Mouse (Mus musculus) retina, postnatal 1 day (tissue): ENCODE data around the gene Bloc1s3.

Source experiments
- DNase-seq: peaks from one replicate; pipeline ENCODE4 v3.0.0-alpha.2; 2012

The Bloc1s3 gene

DNA sequence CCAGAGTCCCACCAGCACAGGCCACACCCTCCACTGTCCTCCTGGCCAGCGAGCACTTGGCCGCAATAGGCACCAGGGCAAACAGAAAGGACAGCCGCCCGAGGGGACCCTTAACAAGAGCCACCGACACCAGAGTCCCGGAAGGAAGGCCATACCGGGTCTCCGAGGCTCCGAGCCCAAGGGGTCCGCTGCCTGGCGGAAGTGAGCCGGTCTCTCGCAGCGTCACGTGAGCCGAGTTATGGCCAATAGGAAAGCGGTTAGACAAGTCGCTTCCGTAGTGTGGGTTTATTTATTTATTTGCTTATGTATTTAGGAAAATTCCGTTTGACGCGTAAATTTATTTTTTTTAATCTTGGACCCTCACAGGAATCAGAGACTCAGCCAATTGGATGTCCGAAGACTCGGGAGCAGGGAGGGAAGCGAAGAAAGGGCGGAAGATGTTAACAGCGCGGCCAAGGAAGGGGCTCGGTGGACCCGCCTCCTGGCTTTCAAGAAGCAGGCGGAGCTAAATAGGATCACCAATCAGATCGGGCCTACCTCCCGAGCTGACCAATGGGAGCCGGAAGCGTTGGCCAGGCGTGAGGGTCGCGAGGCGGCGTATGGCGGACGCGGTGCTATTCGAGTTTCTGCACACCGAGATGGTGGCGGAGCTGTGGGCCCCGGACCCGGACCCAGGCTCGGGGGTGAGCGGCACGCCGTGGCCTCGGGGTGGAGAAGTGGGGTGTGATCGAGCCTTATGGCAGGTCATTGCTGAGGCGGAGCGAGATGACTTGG, at the start of gene Bloc1s3, which contains the start of gene Trappc6a:
Bloc1s3 (minus strand) TSS at position 218 of the 774 bp plus-strand sequence.
Trappc6a (plus strand) TSS at position 246 of the 774 bp plus-strand sequence.
- peak; percentile 98 for DNase-seq

GRCm38 (mm10) chr7:19557086-19557485, 48.9 kb upstream of the Bloc1s3 start:
- DNase-seq, result no peak

DNA sequence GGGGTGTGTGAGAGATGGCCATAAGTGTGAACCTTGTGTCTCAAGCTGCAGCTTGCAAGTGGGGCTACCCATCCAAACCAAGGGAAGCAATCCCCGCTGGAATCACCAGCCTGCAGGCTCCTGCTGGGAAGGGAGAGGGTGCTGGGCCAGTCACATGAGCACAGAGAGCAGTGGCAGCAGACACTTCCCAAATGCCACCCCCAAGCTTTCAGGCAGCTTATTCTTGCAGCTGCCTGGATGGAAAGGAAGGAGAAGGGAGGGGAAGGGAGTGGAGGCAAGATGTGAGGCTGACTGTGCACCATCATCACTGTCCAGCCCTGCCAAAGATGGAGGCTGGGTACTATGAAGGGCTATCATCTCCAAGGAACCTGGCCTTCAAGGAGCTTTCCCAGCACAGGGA, 46.0 kb upstream of the Bloc1s3 start:
- no peak for DNase-seq

GRCm38 (mm10) chr7:19552443-19552842, 44.3 kb upstream of the Bloc1s3 start:
- no peak for DNase-seq

- DNase-seq, result no peak
Measured at GRCm38 (mm10) chr7:19551634-19552033, 43.5 kb upstream of the Bloc1s3 start.

- DNase-seq, result no peak
Measured at GRCm38 (mm10) chr7:19549394-19549793, 41.2 kb upstream of the Bloc1s3 start.

- DNase-seq, result no peak
Measured at GRCm38 (mm10) chr7:19547344-19547969, 39.3 kb upstream of the Bloc1s3 start.

DNA sequence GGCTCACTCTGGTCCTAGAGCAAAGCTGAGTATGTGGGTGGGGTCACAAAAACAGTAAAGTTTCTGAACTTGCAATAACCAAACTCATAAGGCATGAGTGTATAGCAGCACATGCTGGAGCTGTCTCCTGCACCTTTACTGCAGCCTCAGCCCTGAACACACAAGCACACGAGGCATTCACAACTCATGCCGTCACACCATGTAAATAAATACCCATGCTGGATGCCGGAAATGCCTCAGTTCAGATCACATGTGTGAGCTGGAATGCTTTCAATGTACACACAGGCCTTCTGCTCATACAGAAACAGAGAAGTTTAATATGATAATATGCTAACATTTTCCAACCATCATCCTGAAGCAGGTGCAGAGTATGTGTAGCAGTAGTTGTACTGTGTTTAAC, 37.8 kb upstream of the Bloc1s3 start:
- no peak for DNase-seq

GRCm38 (mm10) chr7:19543584-19543983, 35.4 kb upstream of the Bloc1s3 start:
- no peak for DNase-seq

- DNase-seq, result peak; percentile 90
Measured at GRCm38 (mm10) chr7:19542155-19542691, 34.1 kb upstream of the Bloc1s3 start.

GRCm38 (mm10) chr7:19541681-19542154, 33.6 kb upstream of the Bloc1s3 start:
- DNase-seq, result no peak

DNA sequence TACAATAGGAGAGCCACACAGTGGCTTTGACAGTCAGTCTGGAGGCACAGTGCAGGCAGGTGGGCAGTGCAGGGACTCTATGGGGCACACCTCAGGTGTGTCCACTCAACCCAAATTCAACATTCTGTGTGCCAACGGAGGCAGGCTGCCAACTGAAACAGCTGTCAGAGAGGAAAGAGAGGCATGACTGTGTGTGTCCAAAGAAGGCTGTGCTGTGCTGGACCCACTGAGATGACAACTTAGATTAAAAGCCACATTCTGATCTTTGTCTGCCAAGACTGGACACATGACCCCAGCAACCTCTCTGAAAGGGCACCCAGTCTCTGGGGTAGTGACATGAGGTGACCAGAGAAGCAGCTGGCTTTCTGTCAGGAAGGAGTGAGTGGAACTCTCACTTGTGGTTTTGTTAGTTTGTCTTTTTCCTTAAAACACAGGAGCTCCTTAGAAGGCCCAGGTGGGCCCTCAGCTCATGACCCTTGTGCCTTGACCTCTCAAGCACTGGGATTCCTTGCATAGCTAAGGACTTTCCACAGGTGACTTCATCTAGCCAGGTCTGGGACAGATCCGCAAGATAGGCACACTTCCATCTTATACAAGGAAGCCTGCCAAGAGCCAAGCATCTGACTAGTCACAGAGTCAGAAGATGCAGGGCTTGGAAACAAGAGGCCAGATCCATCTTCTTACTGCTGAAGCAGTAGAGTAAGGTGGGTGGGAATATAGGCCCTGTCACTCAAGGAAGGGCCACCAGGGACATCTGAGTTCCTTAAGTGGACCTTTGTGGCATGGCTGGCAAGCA, 32.8 kb upstream of the Bloc1s3 start:
- no peak for DNase-seq

- no peak for DNase-seq
Measured at GRCm38 (mm10) chr7:19534676-19535075, 26.5 kb upstream of the Bloc1s3 start.

- no peak for DNase-seq
Measured at GRCm38 (mm10) chr7:19532240-19532639, 24.1 kb upstream of the Bloc1s3 start.

DNA sequence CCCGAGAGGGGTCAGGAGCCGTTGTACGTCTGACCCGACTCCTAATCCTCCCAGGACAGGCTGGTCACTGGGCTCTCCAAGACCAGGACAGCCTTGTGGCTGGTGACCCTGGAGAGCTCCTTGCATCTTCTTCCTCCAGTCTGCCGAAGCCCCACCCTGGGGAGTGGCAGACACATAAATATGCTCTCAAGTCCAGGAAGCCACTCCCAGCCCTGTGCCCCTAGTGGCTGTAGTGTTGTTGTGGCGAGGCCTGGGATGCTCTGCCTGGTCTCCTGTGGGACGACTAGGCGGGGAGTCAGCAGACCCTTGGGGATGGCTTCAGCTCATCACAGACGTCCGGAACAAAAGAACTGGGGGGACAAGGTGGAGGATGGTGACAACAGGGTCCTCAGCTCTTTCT, 22.9 kb upstream of the Bloc1s3 start:
- no peak for DNase-seq

DNA sequence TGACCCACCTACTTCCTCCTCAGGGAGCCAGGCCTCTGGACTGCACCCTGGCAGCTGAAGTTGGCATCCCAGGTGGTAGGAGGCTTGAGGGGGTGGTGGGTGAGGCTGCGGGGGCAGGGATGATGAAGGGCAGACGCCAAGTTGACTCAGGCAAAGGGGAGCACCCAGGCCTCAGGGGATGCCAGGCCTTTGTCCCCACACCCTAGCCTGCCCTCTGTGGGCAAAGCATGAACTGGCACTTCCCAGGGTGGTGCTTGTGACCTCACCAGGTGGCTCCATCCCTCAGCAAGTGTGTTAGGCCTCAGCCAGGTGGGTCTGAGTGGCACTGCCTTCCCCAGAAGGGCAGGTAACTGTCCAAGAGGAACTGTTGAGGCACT, 16.9 kb upstream of the Bloc1s3 start:
- DNase-seq, result no peak

DNA sequence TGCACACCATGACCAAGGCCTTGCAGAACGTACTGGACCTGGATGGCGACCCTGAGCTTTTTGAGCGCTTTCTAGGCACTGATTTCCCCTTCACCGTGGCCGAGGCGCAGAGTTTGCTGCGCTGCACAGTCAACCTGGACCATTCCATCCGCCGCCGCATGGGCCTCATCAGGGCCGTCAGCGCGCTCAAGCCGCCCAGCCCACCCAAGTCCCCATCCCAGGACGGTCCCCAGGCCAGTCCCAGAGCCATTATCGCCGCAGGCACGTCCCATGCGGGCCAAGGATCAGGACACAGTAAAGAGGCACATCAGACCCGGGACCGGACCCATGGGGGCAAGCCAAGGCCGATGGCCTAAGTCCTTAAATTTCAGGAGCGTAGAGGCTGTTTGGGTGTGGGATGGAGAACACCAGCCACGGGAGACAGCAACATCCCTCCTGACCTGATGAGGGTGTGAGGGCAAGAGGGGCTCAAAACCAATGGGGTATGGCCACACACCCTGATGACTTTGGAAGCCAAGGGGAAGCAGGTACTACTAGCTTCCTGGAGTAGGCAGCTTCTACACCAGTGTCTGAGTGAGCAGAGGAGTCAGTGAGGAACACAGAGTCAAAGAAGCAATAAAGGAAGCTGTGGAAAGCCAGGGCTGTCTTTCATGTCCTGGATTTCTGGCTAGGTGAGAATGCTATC, 16.4 kb upstream of the Bloc1s3 start:
- DNase-seq, result no peak

DNA sequence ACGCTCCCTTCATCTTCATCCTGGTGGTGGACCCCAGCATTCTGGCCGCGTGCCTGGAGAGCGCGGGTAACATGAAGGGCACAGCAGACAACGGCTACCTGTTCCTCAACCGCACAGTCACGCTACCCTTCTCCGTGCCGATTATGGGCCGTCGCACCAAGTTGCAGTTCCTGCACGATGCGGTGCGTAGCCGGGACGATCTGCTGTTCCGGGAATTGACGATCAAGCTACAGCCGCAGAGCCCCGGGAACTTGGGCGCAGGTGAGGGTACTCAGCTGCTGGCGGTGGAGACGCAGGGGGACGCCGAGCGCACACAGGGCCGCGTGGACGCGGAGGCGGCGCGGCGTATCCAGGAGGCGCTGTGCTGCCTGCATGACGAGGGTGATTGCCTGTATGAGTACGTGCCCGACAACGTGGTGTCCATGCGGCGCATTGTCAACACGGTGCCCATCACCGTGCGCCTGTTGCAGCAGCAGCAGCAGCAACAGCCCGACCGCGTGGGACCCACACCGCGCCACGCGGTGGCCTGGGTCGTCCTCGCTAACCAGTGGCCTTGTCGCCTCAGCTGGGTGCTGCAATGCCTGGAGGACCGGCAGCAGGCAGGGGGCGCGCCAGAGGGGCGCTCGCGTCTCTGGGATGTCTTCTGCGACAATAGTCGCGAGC, 15.7 kb upstream of the Bloc1s3 start:
- peak; percentile 83 for DNase-seq

- DNase-seq, result peak; percentile 68
Measured at GRCm38 (mm10) chr7:19523017-19523756, 15.0 kb upstream of the Bloc1s3 start.

GRCm38 (mm10) chr7:19520032-19520431, 11.9 kb upstream of the Bloc1s3 start:
- DNase-seq, result peak; percentile 41
